Mouse (Mus musculus) frontal cortex, postnatal 14 days (tissue): Measurements from ENCODE around the gene 1700021F05Rik.

Source experiments
- DNase-seq, 2 experiments: peaks; one replicate each; pipeline ENCODE4 v3.0.0; 2022; ENCODE audit warnings: low spot score in 2 of 2

Gene 1700021F05Rik

DNA sequence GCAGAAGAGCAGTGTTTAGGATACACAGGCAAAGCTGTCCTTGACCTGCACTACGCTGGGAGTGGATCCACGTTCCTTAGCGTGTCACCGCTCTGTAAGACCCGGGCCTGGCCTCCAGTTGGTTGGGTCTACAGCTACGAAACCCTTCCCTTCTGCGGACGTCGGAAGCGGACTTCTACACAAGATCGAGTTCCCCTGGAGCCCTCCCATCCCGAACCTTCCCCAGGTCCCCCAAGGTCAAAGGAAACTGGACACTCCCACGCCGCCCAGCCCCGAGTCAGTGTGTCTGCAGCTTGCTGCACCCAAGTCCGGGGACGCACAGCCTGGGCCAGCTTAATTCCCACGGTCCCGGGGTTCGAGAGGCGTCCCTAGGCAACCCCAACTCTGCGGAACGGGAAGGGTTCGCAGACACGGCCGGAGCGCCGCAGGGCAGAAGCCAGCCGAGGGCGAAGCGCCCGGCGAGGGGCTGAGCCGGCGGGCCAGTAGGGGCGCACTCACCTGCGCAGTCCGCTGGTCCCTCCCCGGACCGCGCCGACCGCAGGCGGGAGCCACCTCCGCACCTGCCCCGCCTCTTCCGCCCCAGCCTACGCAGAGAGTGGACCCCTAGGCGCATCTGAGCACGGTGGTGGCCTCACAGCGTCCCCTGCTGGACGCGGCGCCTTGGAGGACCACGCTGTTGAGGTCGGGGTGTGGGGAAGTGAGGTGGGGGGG lies at the start of gene 1700021F05Rik:
Gene 1700021F05Rik, minus strand, starts transcription at position 553 of the 711 bp plus-strand sequence.
- DNase-seq = peak; percentile 87 to 89

GRCm38 (mm10) chr10:43588470-43589177 lies 47.8 kb upstream of the 1700021F05Rik start:
- DNase-seq = no peak

DNA sequence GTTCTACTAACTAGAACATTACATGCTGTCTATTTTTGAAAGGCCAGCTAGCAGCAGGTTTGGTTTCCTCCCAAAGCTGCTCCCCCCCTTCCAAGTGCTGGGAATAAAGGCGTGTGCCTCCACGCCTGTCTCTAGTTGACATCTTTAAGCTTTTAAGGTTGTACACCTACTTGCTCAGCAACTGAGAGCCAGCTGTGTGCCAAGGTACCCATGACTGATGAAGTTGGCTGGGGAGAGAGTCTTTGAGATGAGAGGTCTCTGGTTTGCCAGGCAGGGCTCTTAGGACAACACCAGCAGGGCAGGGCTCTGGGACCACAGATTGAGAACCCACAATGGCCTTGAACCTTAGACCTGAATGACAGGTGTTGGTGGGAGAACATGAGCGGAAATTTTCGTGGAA lies 43.7 kb upstream of the 1700021F05Rik start:
- DNase-seq = no peak

GRCm38 (mm10) chr10:43581260-43581659 lies 40.5 kb upstream of the 1700021F05Rik start:
- no peak for DNase-seq

GRCm38 (mm10) chr10:43580649-43581078 lies 39.9 kb upstream of the 1700021F05Rik start:
- DNase-seq = peak in 1 of 2 experiments; percentile 11

GRCm38 (mm10) chr10:43579381-43580261 lies 38.8 kb upstream of the 1700021F05Rik start:
- DNase-seq = peak in 1 of 2 experiments; percentile 33

DNA sequence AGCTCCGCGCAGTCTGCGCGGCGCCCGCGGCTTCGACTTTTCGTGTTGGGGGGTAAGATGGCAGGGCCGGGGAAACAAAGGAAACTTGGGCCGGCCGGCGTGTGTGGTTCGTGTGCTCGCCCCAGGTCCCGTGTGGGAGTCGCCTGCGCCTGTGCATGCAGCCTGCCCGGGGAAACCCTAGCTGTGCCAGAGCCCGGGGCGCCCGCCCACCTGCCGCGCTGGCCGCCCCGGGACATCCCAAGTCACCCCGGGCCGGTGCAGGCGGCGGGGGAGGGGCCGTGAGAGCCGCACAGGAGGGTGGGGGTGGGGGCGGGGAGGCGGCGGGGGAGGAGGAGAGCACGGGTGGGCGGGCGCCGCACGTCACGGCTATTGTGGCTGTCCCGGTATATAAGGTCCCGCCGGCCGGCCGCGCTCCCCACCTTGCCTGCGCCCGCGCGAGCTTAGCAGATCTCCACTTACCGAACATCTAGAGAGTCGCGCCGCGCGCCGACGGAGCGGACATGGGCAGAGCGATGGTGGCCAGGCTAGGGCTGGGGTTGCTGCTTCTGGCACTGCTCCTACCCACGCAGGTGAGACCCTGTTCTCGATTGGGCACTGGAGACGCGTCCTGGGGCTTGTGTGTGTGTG lies 38.1 kb upstream of the 1700021F05Rik start:
- peak; percentile 33 for DNase-seq

GRCm38 (mm10) chr10:43578366-43578753 lies 37.6 kb upstream of the 1700021F05Rik start:
- peak in 1 of 2 experiments; percentile 27 for DNase-seq

DNA sequence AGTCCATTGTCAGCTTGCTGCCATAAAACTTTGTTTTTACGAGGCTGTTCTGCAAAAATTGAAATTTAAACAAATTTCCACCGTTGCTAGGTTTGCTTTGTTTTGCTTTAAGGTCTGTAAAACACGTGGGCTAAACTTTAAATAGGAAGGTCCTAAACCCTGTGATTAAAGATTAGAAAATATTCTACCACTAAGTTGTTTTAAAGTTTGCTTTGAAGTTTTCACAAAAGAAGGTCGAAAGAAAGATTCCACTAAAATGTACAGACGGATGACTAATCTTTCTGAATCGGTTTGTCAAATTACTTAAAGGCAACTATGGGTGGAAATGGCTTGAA lies 37.2 kb upstream of the 1700021F05Rik start, which contains the start of gene Cd24a:
Gene Cd24a, plus strand, starts transcription at position 288 of the 335 bp plus-strand sequence.
- no peak for DNase-seq

DNA sequence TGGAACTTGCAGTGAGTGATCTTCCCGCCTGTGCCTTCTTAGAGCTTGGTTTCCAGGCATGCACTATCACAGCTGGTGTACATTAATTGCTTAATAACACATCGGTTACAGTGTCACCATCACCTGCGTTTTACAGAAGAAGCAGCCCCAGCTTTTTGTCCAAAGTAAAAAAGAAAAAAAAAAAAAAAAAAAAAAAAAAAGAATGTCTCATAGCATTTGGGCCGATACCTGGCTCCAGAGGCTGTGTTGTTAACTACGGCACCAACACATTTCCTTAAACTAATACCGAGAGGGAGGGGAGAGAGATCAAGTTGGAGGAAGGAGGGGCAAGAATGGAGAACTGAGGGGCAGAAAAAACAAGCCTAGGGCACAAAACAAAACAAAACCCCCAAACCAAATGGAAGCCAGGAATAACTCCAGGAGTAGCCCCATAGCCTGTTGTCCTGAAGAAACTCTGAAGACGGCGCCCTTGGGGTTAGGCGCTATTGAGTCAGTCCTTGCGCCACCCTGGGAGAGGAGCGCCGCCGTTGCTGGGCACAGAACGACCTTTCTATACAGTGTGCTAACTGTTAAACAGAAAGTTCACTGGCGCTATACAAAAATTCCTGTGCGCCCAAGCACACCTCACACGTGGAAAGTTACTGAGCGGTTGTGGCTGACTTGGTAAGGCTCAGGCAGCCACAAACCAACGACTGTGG lies 36.7 kb upstream of the 1700021F05Rik start:
- DNase-seq = no peak

DNA sequence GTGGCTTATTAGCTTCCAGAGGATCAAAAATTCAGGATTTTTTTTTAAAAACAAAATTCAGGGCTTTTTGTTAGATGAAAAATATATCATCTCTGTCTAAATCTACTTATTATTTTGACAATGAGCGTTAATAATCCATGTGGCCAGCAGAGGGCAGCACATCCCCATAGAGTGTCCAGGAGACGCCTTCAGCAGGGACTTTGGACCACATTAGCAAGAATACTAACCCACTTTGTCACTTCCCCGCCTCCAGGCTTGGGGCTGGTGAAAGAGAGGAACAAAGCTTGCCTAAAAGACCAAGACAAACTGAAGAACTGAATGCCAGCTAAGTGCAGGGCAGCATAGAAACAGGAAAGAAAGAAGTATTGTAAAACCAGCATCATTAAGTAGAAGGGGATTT lies 34.2 kb upstream of the 1700021F05Rik start:
- peak; percentile 62 to 82 for DNase-seq

DNA sequence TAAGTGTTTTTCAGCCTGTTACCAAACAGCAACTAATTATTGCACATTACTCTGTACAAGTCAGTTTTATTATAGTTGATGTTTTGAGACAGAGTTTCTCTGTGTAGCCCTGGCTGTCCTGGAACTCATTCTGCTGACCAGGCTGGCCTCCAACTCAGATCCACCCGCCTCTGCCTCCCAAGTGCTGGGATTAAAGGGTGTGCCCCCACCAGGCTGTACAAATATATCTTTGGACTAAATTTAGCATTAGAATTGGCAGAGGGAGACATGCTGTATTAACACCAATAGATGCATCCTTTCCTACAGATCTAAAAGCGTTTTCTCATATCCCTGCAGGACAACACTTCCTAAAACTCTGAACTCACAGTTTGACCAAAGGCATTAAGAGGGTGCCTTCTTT lies 33.6 kb upstream of the 1700021F05Rik start:
- DNase-seq = no peak

- no peak for DNase-seq
Observed at GRCm38 (mm10) chr10:43561311-43561710, 20.5 kb upstream of the 1700021F05Rik start.

- no peak for DNase-seq
Observed at GRCm38 (mm10) chr10:43560765-43561164, 20.0 kb upstream of the 1700021F05Rik start.

DNA sequence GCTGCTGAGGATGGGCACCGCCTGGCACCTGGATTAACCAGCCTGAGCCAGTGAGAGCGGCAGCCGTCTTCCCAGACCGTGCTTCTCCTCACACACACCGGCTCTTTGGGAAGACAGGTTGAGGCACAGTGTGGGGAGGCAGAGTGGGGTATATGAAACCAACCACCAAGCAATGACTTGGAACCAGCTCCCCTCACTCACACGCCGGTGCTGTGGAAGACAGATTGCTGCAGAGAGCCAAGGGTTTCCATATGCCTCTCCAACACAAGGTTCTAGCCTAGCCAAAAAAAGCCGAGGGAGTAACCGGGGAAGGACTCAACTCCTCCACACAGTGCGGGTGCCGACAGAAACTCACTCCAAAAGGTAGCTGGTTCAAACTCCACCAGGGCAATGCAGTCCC lies 18.5 kb upstream of the 1700021F05Rik start:
- no peak for DNase-seq

DNA sequence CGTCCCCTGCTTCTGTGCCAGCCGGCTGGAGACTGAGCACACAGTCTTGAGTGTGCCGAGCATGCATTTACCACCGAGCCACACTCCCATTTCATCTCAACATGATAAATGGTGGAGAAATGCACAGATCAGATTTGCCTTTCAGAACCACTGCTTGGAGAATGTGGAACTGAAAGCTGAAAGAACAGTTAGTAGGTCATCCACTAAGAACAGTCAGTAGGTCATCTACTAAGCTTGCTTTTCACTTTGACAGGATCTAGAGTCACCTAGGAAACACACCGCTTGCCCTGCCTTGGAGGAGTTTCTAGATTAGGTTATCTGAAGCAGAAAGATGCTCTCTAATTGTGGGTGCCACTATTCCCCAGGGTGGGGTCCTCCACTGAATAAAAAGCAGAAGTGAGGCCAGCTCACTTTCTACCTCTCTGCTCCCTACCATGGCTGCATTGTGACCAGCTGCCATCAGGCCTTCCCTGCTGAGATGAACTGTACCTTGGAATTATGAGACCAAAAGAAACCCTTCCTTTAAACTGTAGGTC lies 16.9 kb upstream of the 1700021F05Rik start:
- no peak for DNase-seq

DNA sequence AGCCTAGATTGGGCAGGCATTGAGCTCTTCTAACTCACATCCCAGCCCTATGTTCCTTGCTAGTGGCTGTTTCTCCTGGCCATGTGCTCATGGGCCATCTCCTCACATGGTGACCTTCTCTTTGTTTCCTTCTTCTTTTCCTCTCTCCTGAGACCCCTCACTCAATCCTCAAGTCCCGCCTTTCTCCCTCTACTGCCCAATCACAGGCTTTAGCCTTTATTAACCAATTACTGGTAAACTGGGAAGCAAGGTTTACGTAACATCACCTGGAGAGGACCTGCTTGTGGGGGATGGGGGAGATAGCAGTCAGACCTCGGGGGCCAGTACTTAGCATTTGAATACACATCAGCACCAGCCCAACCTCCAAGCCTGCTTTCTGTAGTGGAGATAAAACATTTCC lies 10.6 kb upstream of the 1700021F05Rik start:
- no peak for DNase-seq

- DNase-seq = no peak
Observed at GRCm38 (mm10) chr10:43550923-43551322, 10.1 kb upstream of the 1700021F05Rik start.

GRCm38 (mm10) chr10:43549411-43549810 lies 8.6 kb upstream of the 1700021F05Rik start:
- DNase-seq = no peak

DNA sequence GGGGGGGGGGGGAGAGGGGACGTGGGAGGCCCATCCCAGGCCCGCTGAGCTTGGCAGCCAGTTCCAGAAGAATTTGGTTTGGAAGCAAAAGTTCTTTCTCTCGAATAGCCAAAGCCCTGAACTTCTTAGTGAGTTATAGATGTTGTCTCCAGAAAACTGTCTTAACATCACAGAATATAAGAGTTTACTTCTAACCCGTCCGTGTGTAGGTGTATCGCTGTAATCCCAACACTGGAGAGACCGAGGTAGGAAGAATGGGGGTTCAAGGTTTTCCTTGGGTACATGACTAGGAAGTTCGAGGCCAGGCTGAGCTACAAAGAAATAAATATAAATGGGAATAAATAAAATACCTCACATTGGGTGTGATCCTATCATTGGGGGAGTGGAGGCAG lies 355 bp upstream of the 1700021F05Rik start:
- no peak for DNase-seq
